Mouse (Mus musculus) limb, embryonic 12.5 days (tissue): ENCODE measurements around the gene Fuca1. TPM values are rescaled to one million over a fixed set of nuclear protein-coding genes. Genes with fewer than 3 reads are reported as not detected.
"Not testable (repeated sequence)": the region's sequence is repeated elsewhere in the genome, so short reads cannot be mapped to it uniquely, and the experiment has no call there.

Experiments
- ATAC-seq: fragments of 200-750 bp; cut with Nextera tagmentation; 2 replicates; pipeline ENCODE4 v1.8.0; 2017; ENCODE audit warnings: low read depth, moderate TSS enrichment; ENCODE audit not compliant: insufficient number of reproducible peaks, insufficient read depth, low FRiP score, low TSS enrichment
- H3K27ac ChIP-seq: fragments of 300-500 bp; sonication (generic); 2 replicates; pipeline ENCODE4 v1.5.1; 2016; ENCODE audit warnings: mild to moderate bottlenecking, moderate library complexity
- H3K27me3 ChIP-seq: fragments of 300-500 bp; sonication (generic); 2 replicates; pipeline ENCODE4 v1.6.1; 2016; ENCODE audit warnings: mild to moderate bottlenecking, moderate library complexity
- H3K36me3 ChIP-seq: fragments of 300-500 bp; sonication (generic); 2 replicates; pipeline ENCODE4 v1.6.1; 2016; ENCODE audit warnings: mild to moderate bottlenecking, moderate library complexity
- H3K4me1 ChIP-seq: fragments of 300-500 bp; sonication (generic); replicated peaks from 2 replicates; pipeline ENCODE4 v1.6.1; 2016
- H3K4me2 ChIP-seq: fragments of 300-500 bp; sonication (generic); 2 replicates; pipeline ENCODE4 v1.6.1; 2016; ENCODE audit warnings: mild to moderate bottlenecking, moderate library complexity
- H3K4me3 ChIP-seq: fragments of 300-500 bp; sonication (generic); replicated peaks from 2 replicates; pipeline ENCODE4 v1.5.1; 2016; ENCODE audit warnings: mild to moderate bottlenecking
- H3K9ac ChIP-seq: fragments of 300-500 bp; sonication (generic); replicated peaks from 2 replicates; pipeline ENCODE4 v1.6.1; 2016; ENCODE audit warnings: mild to moderate bottlenecking, moderate library complexity
- H3K9me3 ChIP-seq: fragments of 300-500 bp; sonication (generic); 2 replicates; pipeline ENCODE4 v1.6.1; 2016; ENCODE audit warnings: mild to moderate bottlenecking, moderate library complexity
- WGBS: fragments of 180-500 bp; shearing (Covaris S2); methylation state at CpG from one replicate; pipeline ENCODE4 v1.1.7; 2016; 5-methylcytosine and 5-hydroxymethylcytosine counted together
- polyA plus RNA-seq: library from polyadenylated mRNA; unstranded; fragments of >200 nt; fragmentation: Nextera tagmentation; extraction: Ambion mirVana; gene quantifications from 2 replicates; pipeline ENCODE4 v1.2.1, GENCODE M21; 2016

Fuca1 gene
- polyA plus RNA-seq, 1 experiment from 2014 or later, result 47.0 TPM

DNA sequence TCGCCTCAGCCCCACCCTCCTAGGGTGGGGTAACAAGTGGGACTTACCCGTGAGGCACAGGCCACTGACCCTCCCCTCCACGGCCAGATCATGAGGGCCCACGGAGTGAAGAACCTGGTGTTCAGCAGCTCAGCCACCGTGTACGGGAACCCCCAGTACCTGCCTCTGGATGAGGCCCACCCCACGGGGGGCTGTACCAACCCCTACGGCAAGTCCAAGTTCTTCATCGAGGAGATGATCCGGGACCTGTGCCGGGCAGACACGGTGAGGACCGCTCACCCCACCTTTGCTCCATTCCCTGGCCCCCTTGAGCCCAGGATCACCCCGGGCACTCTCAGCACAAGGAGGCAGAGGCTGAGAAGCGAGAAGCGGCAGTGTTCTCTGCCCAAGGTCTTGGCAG lies 45.7 kb downstream of the Fuca1 start:
- H3K9ac ChIP-seq, result no peak overlapping the region
- no peaks in the 10 kb centered on the region for H3K9me3 ChIP-seq
- peaks cover 29% of the 10 kb centered on the region for H3K4me1 ChIP-seq
- 92% methylated on average over 16 of the region's 16 CpGs for WGBS
- no peaks in the 10 kb centered on the region for H3K27me3 ChIP-seq
- H3K36me3 ChIP-seq, result peaks cover 65% of the 10 kb centered on the region
- H3K4me3 ChIP-seq, result no peak overlapping the region
- ATAC-seq, result no peak
- H3K4me2 ChIP-seq, result no peak overlapping the region
- no peak overlapping the region for H3K27ac ChIP-seq

DNA sequence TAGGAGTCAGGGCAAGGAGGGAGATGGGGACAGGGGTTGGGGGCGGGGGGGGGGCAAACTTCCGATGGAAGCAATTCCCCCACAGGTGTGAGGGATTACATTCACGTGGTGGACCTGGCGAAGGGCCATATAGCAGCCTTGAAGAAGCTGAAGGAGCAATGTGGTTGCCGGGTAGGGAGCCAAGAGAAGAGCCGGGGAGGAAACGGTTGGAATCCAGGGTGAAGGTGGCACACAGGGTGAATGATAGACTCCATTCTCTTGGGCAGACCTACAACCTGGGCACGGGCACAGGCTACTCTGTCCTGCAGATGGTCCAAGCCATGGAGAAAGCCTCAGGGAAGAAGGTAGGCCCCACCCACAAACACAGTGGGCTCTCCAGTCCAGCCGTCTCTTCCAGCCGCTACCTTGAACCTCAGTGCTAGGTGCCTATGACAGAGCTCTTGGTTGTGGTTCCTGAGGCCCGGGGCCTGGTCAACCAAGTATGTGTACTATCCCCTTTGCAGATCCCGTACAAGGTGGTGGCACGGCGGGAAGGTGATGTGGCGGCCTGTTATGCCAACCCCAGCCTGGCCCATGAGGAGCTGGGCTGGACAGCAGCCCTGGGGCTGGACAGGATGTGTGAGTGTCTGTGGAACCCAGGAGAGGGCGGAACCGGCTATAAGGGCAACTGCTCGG lies 46.7 kb downstream of the Fuca1 start:
- H3K4me2 ChIP-seq, result no peak overlapping the region
- WGBS, result 90% methylated on average over 18 of the region's 18 CpGs
- no peak for ATAC-seq
- peaks cover 36% of the 10 kb centered on the region for H3K4me1 ChIP-seq
- H3K4me3 ChIP-seq, result no peak overlapping the region
- no peak overlapping the region for H3K27ac ChIP-seq
- H3K36me3 ChIP-seq, result peaks cover 56% of the 10 kb centered on the region
- H3K9ac ChIP-seq, result no peak overlapping the region
- H3K27me3 ChIP-seq, result no peaks in the 10 kb centered on the region
- no peaks in the 10 kb centered on the region for H3K9me3 ChIP-seq

DNA sequence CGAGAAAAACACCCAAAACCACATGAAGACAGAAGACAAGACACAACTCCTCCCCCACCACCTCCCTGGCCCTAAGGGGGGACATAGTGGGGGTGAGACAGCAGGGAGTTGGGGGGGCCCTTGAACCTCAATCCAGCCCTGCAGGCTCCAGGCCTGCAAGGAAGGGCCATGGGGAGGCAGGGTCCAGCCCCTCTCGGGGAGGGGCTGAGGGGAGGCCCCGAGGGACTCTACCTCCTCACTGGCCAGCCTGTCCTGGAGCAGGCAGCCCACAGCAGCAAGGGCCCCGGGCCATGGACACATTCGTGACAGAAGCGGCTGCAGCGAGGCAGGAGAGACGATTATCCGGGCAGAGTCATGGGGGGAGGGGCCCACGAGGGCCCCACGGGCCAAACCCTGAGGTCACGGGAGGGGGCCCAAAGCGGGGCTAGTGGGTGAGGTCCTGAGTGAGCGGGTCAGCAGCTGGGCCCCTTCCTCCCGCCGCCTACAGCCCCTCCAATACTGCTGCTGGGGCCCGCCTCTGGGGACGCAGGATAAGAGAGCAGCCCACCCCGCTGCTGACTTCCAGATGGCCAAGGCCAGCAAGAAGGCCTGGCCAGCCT lies 47.8 kb downstream of the Fuca1 start:
- H3K9ac ChIP-seq, result peak overlapping the region; percentile 31; the same call in 1 of the 2 replicates
- peaks cover 54% of the 10 kb centered on the region for H3K36me3 ChIP-seq
- ATAC-seq, result no peak
- H3K4me3 ChIP-seq, result no peak overlapping the region
- 76% methylated on average over 17 of the region's 19 CpGs for WGBS
- no peak overlapping the region for H3K27ac ChIP-seq
- no peak overlapping the region for H3K4me2 ChIP-seq
- H3K9me3 ChIP-seq, result no peaks in the 10 kb centered on the region
- no peaks in the 10 kb centered on the region for H3K27me3 ChIP-seq
- peaks cover 31% of the 10 kb centered on the region for H3K4me1 ChIP-seq

DNA sequence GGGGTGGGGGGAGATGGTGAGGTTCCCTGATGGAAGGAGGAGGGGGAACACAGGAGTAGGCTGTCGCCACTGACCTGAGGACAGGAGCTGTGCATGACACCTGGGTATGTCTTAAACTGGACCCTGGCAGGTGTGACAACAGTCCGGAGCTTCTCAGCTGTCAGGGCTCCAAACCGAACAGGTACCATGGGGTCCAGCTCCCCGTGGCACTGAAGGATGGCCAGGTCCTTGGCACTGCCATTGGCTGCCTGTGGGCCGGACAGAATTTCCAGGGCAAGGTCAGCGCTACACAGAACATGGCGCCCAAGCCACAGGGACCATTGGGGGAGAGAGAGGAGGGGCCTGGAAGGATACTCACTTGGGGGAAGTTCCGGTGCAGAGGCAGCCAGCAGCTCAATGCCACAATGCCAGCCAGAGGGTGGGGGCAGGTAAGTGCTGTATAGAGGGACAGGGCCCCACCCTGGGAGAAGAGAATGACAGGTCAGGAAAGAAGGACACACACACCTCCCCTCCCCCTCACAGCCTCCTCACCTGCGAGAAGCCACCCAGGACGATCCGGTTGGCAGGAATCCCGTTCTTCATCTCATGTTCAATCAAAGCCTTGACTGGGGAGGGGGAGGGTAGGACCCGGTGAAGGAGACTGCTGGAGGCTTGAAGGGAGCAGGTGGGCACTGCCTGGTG lies 48.7 kb downstream of the Fuca1 start:
- H3K27me3 ChIP-seq, result no peaks in the 10 kb centered on the region
- H3K4me3 ChIP-seq, result no peak overlapping the region
- 92% methylated on average over 13 of the region's 13 CpGs for WGBS
- H3K4me2 ChIP-seq, result no peak overlapping the region
- no peak overlapping the region for H3K9ac ChIP-seq
- no peak overlapping the region for H3K27ac ChIP-seq
- no peaks in the 10 kb centered on the region for H3K9me3 ChIP-seq
- peaks cover 28% of the 10 kb centered on the region for H3K4me1 ChIP-seq
- no peak for ATAC-seq
- H3K36me3 ChIP-seq, result peaks cover 58% of the 10 kb centered on the region

DNA sequence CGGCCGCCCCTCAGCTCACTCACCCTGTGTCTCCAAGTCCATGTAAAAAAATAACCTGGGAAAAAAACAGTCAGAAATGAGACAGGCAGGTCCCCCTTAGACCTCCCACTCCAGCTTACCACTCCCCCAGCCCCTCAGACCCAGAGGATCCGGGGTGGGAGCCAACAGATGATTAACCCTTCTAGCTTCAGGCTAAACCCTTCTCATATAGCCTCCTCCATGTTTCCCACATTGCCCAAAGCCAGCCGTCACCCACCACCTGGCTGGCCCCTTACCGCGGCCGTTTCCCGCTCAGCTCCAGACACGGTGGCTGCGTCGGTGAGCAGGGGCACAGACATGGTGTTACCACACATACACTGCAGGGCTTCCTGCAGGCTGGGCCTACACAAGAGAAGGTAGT lies 50.0 kb downstream of the Fuca1 start:
- WGBS, result 87% methylated on average over 11 of the region's 11 CpGs
- Histone ChIP-seq H3K27ac (no peak overlapping the region), H3K27me3 (no peaks in the 10 kb centered on the region), H3K9me3 (no peaks in the 10 kb centered on the region), H3K4me2 (peak overlapping the region; percentile 98; the same call in 1 of the 2 replicates), H3K36me3 (peaks cover 70% of the 10 kb centered on the region), H3K4me1 (peaks cover 21% of the 10 kb centered on the region), H3K4me3 (peak overlapping the region; percentile 100; the same call in 1 of the 2 replicates), H3K9ac (no peak overlapping the region)
- no peak for ATAC-seq

DNA sequence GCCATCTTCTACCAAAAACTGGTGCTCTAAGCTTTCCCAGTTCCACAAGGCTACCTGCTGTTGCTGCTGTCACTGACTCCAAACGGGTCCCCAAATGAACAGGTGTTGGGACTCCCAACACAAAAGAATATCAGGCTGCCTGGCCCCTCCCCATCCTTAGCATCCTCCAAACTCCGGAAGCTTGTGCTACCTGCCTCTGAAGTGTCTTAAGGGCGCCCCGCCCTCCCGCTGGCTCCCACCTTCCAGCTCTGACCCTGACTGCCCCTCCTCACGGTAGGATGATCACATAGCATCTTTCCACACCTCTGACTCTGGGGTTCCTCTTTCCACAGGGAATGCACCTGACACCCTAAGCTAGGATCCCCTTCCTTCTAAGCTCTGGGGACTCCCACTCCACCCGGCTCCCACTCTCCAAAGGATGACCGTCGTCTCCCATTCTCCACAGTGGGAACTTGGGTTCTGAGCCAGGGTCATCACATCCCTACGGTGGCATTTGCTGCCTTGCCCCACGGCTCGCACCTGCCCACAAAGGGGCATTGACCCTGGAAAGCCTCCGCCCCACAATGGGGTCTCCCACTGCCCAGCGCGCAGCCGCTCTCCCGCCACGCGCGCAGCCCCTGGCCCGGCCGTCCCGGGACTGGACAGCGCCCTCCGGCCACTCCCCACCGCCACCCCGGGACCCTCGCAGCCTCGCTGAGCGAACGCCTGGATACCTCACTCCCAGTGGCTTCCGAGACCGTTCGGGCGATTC lies 51.4 kb downstream of the Fuca1 start:
- H3K4me1 ChIP-seq, result peaks cover 21% of the 10 kb centered on the region
- no peaks in the 10 kb centered on the region for H3K27me3 ChIP-seq
- H3K9me3 ChIP-seq, result no peaks in the 10 kb centered on the region
- ATAC-seq, result no peak
- H3K4me3 ChIP-seq, result peak overlapping the region; percentile 100
- peak overlapping the region; percentile 66 for H3K27ac ChIP-seq
- peak overlapping the region; percentile 98 for H3K4me2 ChIP-seq
- H3K9ac ChIP-seq, result peak overlapping the region; percentile 93
- peaks cover 70% of the 10 kb centered on the region for H3K36me3 ChIP-seq
- WGBS, result under 1% methylated on average over 35 of the region's 35 CpGs

DNA sequence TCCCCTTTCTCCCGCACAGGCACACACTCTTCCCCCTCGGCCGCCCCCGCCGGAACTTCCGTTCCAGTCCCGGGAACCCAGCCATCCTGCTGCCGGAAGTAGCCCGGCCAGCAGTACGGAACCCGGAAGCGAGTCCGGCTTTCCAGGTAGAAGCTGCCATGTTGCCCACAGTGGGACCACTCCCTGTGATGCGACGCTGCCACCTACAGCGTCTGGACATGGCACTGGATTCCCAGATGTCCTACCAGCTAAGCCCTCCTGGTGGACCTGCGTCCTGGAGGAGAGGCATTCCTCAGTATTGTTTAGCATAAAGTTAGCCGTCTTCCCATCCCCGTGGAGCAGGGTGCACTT lies 52.0 kb downstream of the Fuca1 start, which contains the start of gene Lypla2:
Gene Lypla2, minus strand, starts transcription at position 71 of the 351 bp plus-strand sequence.
- H3K4me3 ChIP-seq, result peak within 1 kb of the TSS; percentile 100
- peak within 1 kb of the TSS; percentile 66 for H3K27ac ChIP-seq
- peak within 1 kb of the TSS; percentile 93 for H3K9ac ChIP-seq
- ATAC-seq, result peak; percentile 76
- H3K4me1 ChIP-seq, result peaks cover 21% of the 10 kb centered on the region
- H3K4me2 ChIP-seq, result peak within 1 kb of the TSS; percentile 98
- H3K36me3 ChIP-seq, result peaks cover 70% of the 10 kb centered on the region
- 2% methylated on average over 19 of the region's 19 CpGs for WGBS
- H3K9me3 ChIP-seq, result no peaks in the 10 kb centered on the region
- H3K27me3 ChIP-seq, result no peaks in the 10 kb centered on the region

DNA sequence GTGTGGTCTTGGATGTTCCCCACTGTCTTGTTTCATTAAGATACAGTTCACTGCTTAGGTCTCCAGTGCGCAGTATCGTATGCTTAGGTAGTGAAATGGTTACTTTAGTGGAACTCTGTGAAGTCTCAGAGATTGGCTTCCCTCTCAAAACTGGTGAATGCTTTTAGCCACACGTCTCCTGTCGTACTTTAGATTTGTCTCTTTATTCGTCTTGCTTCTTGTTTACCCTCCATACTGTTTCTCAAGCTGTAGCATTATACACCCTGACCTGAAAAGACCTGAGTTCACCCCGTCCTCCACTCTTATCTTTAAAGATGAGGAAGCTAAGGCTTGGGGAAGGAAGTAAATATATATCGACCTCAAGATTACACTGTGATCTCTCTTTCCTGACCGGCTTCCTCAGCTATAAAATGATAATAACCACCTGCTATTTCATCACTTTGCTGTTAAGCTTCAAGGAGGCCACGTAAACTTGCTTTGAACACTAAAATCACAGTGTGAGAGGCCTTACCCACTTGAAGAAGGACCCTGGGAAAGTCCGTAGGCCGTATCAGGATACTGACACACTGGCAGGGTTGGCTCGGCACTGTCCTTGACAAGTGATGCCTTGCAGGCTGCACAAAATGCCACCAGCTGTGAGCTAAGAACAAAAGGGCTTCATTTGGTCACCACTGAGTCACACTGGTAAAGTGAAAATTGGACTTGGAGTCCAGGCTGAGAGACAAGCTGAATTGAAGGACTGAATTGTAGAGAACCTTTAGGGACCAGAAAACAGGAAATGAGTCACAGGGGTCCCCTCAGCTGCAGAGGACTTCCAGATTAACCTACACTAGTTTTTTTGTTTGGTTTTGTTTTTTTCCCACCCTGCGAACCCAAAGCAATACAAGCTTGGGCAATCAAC lies 52.6 kb downstream of the Fuca1 start:
- peaks cover 21% of the 10 kb centered on the region for H3K4me1 ChIP-seq
- H3K27me3 ChIP-seq, result no peaks in the 10 kb centered on the region
- H3K9ac ChIP-seq, result peak overlapping the region; percentile 93
- 74% methylated on average over 13 of the region's 13 CpGs for WGBS
- peak overlapping the region; percentile 100 for H3K4me3 ChIP-seq
- H3K27ac ChIP-seq, result peak overlapping the region; percentile 66; the same call in 1 of the 2 replicates
- peak overlapping the region; percentile 98 for H3K4me2 ChIP-seq
- H3K9me3 ChIP-seq, result no peaks in the 10 kb centered on the region
- no peak for ATAC-seq
- peaks cover 67% of the 10 kb centered on the region for H3K36me3 ChIP-seq

DNA sequence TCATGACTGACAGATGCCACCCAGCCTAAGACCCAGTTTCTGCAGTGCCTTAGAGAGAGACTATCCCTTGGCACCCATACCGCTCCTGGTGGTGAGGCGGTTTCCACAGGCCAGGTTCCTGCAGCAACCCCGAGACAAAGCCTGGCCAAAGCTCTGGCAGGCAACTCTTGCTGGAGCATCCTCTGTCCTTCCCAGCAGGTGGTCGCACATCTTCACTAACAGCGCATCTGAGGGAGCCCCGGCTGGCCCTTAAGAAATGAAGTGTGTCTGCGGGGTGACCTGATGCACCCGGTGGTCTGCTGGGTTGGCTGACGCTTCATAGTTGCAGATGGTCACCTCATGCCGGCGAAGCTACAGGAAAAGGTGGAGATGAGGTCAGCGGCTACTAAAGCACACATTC lies 55.6 kb downstream of the Fuca1 start:
- H3K4me3 ChIP-seq, result no peak overlapping the region
- no peaks in the 10 kb centered on the region for H3K27me3 ChIP-seq
- H3K4me2 ChIP-seq, result no peak overlapping the region
- ATAC-seq, result no peak
- H3K36me3 ChIP-seq, result peaks cover 63% of the 10 kb centered on the region
- no peaks in the 10 kb centered on the region for H3K9me3 ChIP-seq
- 92% methylated on average over 12 of the region's 12 CpGs for WGBS
- H3K27ac ChIP-seq, result no peak overlapping the region
- H3K4me1 ChIP-seq, result peaks cover 9% of the 10 kb centered on the region
- H3K9ac ChIP-seq, result no peak overlapping the region

DNA sequence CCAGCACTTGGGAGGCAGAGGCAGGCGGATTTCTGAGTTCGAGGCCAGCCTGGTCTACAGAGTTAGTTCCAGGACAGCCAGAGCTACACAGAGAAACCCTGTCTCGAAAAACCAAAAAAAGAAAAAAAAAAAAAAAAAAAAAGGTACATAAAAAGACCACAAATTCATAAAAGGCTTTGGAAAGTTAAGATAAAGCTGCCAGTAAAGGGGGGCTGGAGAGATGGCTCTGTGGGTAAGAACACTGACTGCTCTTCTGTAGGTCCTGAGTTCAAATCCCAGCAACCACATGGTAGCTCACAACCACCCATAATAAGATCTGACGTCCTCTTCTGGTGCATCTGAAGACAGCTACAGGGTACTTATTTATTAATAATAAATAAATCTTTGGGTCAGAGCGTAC lies 59.7 kb downstream of the Fuca1 start:
- not testable (repeated sequence) for H3K4me2 ChIP-seq, H3K27me3 ChIP-seq, H3K4me3 ChIP-seq, H3K27ac ChIP-seq, H3K4me1 ChIP-seq, H3K9ac ChIP-seq, ATAC-seq, H3K9me3 ChIP-seq
- peaks cover 88% of the 10 kb centered on the region for H3K36me3 ChIP-seq
- WGBS, result 94% methylated on average over 5 of the region's 5 CpGs
